Mouse (Mus musculus): ENCODE data around the gene Fsd2.

DNA sequence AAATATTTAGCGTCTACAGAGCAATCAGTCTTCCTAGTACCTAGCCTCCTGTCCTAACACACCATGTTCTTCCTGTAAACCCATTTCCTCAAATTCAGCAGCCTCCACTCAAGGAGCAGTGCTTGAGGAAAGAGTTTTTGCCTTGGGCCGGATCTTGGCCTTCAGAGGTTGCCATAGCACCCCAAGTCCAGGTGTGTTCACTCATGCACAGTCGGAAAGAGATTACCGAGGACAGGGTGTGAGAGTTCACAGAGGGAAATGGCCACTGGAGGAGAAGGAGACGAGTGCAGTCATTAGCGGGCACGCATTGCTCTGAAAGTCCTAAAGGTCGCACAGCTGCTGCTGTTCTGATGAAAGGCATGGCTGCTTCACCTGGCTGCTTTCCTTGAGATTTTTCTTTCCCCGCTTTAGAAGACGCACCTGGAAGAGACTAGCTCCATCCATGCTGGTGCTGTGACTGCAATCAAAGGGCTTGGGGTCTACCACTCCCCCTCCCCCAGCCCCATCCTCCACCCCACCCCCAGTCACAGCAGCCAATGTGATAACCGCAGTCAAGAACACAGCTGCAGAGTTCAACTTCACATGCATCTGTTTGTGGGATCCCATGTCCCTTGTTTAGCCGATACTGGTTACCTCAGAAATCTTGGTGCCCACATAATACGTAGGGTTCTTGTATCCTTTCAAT, 51.7 kb downstream of the Fsd2 start:
- TF ChIP-seq CTCF (IDR thresholded peaks at IDR 0.05; ENCODE audit: low read depth, low read length) (no peak), TAL1 (conservative IDR thresholded peaks at IDR 0.05; ENCODE audit: low read depth, low read length) (no peak), POLR2AphosphoS5 (IDR thresholded peaks at IDR 0.05; ENCODE audit: insufficient replicate concordance, low read depth, low read length) (no peak)

All from G1E (cell line).